Mouse (Mus musculus) heart, postnatal 4 days (tissue): Measurements from ENCODE around the gene Olfr798. TPM values are rescaled to one million over a fixed set of nuclear protein-coding genes. Genes with fewer than 3 reads are reported as not detected.

ENCODE experiments used
- DNase-seq: peaks from one replicate; pipeline ENCODE4 v3.0.0; 2021
- microRNA-seq, 2 experiments: library from miRNA; unstranded; fragments of <30 nt; microRNA quantifications; one replicate each; pipeline ENCODE4 v1.2.0; 2021 to 2022
- total RNA-seq, 2 experiments: library from RNA; stranded (reverse); gene quantifications; 2 replicates each; pipeline ENCODE4 v1.2.3; 2021

The Olfr798 gene
- not detected for total RNA-seq

- no peak for DNase-seq
These were observed at the start of gene Olfr798 for GRCm38 (mm10) chr10:129627834-129628233. Gene Olfr798, minus strand, starts transcription at chr10:129627934.

DNA sequence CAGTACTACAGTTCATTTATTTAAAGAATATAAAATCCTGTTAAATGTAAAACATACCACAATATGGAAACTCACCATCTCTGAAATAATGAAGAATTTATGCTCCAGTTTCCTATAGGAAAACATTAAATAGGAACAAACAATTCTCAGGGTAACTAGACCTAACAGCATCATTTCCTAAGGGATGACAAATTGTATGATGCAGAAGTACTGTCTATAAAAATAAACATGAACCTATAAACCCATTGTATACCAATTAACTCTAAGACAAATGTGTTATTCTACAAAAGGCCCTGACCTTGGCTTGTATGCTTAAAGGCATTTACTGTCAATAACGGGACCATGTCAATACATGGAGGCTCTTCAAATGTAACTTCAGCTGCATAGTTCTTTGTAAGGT lies 46.0 kb upstream of the Olfr798 start, which contains the start of gene Olfr801:
Olfr801 (minus strand) TSS at position 101 of the 400 bp plus-strand sequence.
- no peak for DNase-seq

DNA sequence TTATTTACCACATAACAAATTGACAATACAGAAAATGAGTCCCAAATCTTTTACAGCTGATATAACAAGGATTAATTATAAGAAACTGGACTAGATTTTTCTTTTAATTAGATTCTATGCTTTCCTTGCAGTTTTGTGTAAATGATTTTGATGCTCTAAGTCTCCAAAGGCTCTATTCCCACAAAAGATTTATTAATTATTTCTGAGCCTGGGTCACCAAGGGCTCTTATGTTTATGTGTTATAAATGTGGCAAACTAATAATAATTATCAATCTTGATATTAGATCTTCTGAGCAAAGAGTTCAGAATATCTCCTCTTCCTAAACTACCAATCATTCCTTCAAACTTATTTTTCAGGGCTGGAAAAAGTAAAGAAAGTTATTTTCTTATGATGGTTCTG lies 29.7 kb upstream of the Olfr798 start, which contains the start of gene Olfr800:
Olfr800 (plus strand) TSS at position 301 of the 400 bp plus-strand sequence.
- DNase-seq = no peak

DNA sequence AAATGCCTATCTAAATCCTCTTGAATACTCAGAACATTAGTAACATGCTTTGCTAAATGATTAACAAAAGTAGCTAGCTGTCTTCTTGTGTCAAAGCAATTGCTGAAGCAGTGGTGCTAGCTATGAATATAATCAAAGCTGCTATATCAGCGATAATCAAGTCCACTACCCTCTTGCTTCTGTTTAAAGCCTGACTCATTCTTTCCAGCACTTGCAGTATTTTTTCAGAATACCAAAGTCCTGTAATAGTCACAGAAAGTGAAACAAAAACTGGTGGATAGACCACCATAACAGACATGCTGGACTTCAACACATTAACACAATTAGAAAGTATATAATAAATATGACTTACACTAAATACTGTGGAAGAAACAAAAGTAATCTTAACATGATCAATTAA lies 24.0 kb upstream of the Olfr798 start:
- no peak for DNase-seq

DNA sequence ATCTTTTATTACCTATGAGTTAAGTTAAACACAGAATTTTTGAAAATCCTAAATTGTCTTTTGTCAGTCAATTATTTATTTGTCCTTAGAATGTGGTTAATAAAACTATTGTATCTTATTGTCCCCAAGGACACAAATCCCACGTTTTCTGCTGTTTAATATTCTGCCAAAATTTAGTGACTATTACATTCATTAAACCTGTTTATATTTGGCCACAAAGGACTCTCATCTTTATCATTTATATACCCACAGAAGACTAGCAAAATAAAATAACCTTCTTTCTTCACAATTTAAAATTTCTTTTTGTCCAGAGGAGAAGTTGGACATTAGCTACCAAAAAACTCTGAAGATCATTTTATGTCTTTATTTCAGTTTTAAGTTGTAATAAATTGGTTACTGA lies 9.4 kb upstream of the Olfr798 start, which contains the start of gene Olfr799:
Olfr799 (plus strand) TSS at position 301 of the 400 bp plus-strand sequence.
- no peak for DNase-seq

DNA sequence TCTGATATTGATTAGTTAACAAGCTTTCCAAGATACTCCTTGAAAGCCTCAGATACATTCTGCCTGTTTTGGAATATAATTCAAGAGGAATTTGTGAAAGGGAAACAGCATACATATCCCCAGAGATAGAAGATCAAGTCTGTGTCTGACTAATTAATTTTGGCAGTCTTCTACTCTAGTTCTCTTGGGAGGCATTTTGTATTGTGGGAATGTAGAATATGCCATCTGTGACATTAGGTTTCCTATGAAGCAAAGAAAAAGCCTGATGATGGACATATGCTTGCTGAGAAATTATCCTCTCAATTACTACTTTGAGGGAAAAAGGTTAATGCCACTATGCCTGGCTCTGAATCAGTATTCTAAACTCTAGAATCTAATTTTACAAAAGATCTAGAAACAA lies 4.5 kb downstream of the Olfr798 start:
- no peak for DNase-seq

DNA sequence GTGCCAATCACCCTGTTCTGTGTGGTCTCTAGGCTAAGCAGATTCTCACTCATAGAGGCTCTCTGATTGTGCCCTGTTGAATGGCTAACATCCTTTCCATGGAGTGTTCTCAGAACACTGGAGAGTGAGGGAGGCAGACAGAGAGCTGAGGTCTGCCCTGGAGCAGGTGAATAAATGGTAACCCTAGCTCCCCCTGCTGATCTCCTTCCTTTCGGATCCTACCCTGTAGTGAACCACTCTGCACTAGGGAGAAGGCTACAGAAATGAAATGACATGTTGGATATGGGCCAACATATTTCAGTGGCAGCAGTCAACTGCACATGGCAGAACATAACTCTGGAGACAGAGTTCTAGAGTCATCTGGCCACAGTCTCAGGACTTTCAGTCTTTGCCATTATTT lies 6.0 kb downstream of the Olfr798 start:
- no peak for DNase-seq

DNA sequence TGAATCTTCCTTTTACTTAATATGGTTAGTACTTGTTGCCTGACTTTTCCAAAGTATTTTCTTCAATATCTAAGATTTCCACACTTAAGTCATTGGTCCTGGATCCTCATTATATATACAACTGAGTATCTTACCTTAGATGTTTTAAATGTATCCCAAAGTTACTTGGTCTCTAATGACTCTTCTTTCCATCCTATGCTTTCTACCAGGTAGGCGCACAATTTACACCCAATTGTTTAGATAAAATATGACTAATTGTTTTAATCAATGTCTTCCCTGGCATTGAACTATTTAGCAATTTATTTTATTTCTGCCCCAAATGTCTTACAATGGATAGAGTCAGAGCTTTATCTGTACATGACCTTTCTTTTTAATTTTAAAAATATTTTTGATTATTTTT lies 15.3 kb downstream of the Olfr798 start, which contains the start of gene Olfr796:
Olfr796 (minus strand) TSS at position 101 of the 400 bp plus-strand sequence.
- no peak for DNase-seq

GRCm38 (mm10) chr10:129577066-129577465 lies 50.7 kb downstream of the Olfr798 start:
- no peak for DNase-seq

Small RNA genes lying within 50 kb of the gene (microRNA-seq; reads per million reads assigned to microRNA genes)
- gene Gm23252 = 0 reads per million in 2 experiments

Other genes with a start within 250 kb of the Olfr798 start
- not detected for gene Olfr784, start 243.9 kb downstream of the Olfr798 start, total RNA-seq
- not detected for gene Olfr785, start 222.5 kb downstream of the Olfr798 start, total RNA-seq
- gene Olfr786, start 200.6 kb downstream of the Olfr798 start, total RNA-seq = not detected
- not detected for gene Olfr787, start 166.1 kb downstream of the Olfr798 start, total RNA-seq
- gene Olfr788, start 156.9 kb downstream of the Olfr798 start, total RNA-seq = not detected
- gene Olfr789, start 143.2 kb downstream of the Olfr798 start, total RNA-seq = not detected
- not detected for gene Olfr790, start 129.4 kb downstream of the Olfr798 start, total RNA-seq
- not detected for gene Olfr791, start 106.1 kb downstream of the Olfr798 start, total RNA-seq
- not detected for gene Olfr792, start 88.8 kb downstream of the Olfr798 start, total RNA-seq
- not detected for gene Olfr794, start 60.3 kb downstream of the Olfr798 start, total RNA-seq
- gene Olfr796, start 15.4 kb downstream of the Olfr798 start, total RNA-seq = not detected
- not detected for gene Olfr799, start 9.6 kb upstream of the Olfr798 start, total RNA-seq
- not detected for gene Olfr800, start 29.8 kb upstream of the Olfr798 start, total RNA-seq
- not detected for gene Olfr801, start 45.9 kb upstream of the Olfr798 start, total RNA-seq
- not detected for gene Olfr802, start 60.2 kb upstream of the Olfr798 start, total RNA-seq
- not detected for gene Olfr803, start 66.4 kb upstream of the Olfr798 start, total RNA-seq
- gene Olfr804, start 75.3 kb upstream of the Olfr798 start, total RNA-seq = not detected
- not detected for gene Olfr805, start 101.4 kb upstream of the Olfr798 start, total RNA-seq
- gene Olfr806, start 114.0 kb upstream of the Olfr798 start, total RNA-seq = not detected
- not detected for gene Olfr807, start 129.9 kb upstream of the Olfr798 start, total RNA-seq
- not detected for gene Olfr808, start 137.5 kb upstream of the Olfr798 start, total RNA-seq
- gene Olfr809, start 146.7 kb upstream of the Olfr798 start, total RNA-seq = not detected
- not detected for gene Olfr810, start 167.0 kb upstream of the Olfr798 start, total RNA-seq
- gene Olfr811, start 176.5 kb upstream of the Olfr798 start, total RNA-seq = not detected
- gene Olfr812, start 218.2 kb upstream of the Olfr798 start, total RNA-seq = not detected
- gene Olfr813, start 227.4 kb upstream of the Olfr798 start, total RNA-seq = not detected